Mouse (Mus musculus) layer of hippocampus, adult 8-10 months (tissue): ENCODE results near the gene Actr5. TPM values are rescaled to one million over a fixed set of nuclear protein-coding genes. Genes with fewer than 3 reads are reported as not detected.

Experiments used
- DNase-seq, 2 experiments: peaks; one replicate each; pipeline ENCODE4 v3.0.0; 2022; ENCODE audit warnings: low spot score in 2 of 2
- total RNA-seq, 4 experiments: library from RNA; stranded (reverse); gene quantifications; 2 replicates each; pipeline ENCODE4 v1.2.4; 2022

Gene Actr5
- total RNA-seq, 4 experiments from 2014 or later, result 14.3 to 15.1 (median 14.7) TPM

DNA sequence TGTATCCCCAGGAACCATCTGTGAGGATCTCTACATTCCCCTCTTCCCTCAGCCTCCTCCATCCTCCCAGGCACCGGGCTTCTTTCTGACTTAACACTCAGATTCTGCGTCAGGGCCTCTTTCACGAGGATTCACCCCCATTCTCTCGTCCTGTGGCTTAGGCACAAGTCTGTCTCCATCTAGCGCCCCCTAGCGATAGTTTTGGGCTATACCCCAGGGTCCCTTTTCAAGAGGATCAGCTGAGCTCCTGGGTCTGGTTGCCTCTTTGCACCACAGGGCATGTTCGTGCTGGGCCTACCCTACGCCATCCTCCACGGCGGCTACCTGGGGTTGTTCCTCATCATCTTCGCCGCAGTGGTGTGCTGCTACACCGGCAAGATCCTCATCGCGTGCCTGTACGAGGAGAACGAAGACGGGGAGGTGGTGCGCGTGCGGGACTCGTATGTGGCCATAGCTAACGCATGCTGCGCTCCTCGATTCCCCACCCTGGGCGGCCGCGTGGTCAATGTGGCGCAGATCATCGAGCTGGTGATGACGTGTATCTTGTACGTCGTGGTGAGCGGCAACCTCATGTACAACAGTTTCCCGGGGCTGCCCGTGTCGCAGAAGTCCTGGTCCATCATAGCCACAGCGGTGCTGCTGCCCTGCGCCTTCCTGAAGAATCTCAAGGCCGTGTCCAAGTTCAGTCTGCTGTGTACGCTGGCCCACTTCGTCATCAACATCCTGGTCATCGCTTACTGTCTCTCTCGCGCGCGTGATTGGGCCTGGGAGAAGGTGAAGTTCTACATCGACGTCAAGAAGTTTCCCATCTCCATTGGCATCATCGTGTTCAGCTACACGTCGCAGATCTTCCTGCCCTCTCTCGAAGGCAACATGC, 10.9 kb upstream of the Actr5 start:
- DNase-seq, result peak; percentile 55 to 62

DNA sequence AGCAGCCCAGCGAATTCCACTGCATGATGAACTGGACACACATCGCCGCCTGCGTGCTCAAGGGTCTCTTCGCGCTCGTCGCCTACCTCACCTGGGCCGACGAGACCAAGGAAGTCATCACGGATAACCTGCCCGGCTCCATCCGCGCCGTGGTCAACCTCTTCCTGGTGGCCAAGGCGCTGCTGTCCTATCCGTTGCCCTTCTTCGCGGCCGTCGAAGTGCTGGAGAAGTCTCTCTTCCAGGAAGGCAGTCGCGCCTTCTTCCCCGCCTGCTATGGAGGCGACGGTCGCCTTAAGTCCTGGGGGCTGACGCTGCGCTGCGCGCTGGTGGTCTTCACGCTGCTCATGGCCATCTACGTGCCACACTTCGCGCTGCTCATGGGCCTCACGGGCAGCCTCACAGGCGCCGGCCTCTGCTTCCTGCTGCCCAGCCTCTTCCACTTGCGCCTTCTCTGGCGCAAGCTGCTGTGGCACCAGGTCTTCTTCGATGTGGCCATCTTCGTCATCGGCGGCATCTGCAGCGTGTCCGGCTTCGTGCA, 10.2 kb upstream of the Actr5 start:
- DNase-seq, result no peak

DNA sequence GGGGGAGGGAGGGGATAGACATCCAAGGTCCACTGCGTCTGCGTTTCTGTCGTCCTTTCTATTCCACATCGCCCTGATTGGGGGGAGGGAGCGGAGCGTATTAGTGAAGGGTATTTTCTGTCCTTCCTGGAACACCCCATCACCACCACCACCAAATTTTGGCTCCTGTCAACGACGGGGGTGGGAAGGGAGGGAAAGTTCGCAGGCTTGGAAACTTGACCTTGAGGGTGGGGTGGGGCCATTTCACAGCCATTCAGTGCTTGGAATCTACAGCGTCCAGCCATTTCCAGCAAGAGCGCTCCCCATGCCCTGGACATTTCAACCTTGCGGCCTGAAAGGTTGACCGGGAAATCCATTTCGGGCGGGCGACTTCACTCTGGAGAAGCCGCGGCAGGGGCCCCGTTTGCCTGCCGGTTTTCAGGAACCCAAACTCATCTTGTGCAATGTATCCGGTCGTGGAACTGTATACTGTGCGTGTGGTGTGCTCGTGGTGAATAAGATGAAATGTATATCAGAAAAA, 9.5 kb upstream of the Actr5 start:
- DNase-seq, result no peak

DNA sequence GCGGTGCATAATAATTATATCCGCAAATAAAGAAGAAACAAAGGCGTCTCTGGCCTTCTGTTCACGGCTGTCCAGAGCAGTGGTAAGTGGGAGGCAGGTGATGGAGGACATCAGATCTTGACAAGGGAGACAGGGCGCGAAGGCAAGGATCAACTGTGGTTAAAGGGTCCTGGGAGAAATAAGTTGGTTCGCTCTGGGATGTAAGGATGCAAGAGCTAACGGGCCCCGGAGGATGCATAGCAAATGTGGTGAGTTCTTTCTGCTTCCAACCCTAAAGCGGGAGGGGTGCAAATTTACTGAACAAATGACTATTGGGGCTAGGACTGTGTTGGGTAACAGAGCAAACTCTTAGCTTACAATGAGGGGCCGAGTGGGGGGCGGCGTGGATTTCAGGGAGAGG, 9.0 kb upstream of the Actr5 start:
- no peak for DNase-seq

DNA sequence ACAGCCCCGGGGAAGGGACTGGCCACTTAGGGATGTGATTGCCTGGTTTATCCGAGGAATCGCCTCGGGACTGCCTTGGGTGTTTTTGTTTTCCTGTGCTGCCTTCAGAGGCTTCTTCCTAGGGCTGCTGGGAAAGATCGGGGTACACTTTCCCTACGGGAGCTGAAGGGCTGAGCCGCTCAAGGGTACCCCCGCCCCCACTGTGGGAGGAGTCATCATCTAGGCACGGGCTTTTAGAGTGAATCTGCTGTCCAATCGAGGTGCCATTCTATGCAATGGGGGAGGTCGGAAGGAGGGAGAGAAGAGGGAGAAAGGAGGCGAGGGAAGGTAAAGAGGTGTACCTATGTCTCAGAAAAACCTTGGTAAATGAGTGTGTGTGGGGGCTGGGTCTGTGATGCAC, 8.4 kb upstream of the Actr5 start:
- no peak for DNase-seq

DNA sequence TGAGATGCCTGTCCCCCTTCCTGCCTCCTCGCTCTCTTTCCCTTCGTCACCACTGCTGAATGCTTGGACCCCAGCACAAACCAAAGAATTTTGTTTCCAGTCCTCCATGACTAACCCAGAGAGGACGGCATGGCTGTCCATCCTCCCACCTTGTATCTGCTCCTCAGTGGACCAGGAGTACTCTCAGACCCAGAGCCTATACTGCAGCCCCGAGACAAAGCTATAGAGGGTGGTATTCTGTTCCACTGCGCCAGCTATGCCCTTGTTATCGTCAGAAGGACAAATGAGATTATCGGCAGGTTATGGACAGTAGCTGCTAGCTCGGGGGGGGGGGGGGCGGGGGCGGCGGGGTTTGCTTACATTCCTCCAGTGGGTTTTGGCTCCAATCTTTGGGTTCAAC, 7.9 kb upstream of the Actr5 start:
- DNase-seq, result no peak

DNA sequence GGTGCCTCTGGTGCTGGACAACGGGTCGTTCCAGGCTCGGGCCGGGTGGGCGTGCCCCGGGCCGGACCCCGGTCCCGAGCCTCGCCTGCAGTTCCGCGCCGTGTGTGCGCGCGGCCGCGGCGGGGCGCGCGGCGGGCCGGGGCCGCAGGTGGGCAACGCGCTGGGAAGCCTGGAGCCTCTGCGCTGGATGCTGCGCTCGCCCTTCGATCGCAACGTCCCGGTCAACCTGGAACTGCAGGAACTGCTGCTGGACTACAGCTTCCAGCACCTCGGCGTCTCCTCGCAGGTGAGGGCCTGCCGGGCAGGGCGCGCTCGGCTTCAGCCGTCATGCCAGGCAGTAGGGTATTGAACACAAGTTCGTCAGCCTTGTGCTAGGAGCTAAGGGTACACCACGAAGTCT, 543 bp downstream of the Actr5 start:
- DNase-seq, result no peak

DNA sequence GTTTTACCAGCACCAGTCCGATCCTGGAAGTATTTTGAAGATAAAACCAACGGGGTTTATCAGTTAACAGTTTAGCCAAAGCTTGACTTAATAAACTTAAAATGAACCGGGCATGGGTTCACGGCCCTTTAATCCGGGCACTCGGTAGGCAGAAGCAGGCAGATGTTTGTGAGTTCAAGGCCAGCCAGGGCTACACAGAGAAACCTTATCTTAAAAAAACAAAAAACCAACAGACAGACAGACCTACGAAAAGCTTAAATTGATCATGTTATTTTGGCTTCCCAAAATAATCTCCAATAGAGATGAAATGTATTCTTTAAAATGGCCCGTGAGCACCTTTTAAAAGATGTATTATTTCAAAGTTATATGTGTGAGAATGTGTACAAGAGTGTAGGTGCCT, 1.0 kb downstream of the Actr5 start:
- no peak for DNase-seq

DNA sequence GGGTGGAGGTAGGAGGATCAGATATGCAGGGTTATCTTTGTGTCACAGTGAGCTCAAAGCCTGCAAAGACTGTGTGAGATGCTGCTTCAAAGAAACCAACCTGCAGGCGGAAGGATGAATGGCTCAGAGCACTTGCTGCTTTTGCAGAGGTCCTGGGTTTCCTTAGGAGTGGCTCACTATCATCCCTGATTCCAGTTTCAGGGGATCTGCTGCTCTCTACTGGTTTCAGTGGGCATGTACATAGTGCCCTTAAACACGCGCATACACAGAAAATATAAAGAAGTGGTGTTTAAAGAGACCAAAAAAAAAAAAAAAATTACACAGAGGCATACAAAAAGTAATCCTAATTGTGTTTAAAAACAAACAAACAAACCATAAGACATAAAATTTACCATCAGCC, 4.2 kb downstream of the Actr5 start:
- DNase-seq, result no peak

DNA sequence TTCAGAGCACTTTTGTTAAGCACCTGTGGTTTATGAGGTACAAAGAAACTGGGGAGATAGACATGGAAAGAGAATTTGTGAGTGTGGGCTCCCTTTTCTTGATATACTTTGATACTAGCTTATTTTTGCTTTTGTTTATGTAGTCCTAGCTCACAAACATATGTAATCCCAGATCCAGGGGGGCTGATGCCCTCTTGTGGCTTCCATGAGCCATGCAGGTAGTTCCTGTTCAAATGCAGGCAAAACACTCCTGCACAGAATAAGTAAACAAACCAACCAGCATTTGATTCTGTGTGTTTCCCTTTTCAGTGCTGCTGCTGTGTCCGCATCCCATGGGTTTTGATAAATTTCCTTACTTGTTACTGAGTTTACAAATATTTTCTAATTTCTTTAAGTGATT, 4.7 kb downstream of the Actr5 start:
- no peak for DNase-seq

DNA sequence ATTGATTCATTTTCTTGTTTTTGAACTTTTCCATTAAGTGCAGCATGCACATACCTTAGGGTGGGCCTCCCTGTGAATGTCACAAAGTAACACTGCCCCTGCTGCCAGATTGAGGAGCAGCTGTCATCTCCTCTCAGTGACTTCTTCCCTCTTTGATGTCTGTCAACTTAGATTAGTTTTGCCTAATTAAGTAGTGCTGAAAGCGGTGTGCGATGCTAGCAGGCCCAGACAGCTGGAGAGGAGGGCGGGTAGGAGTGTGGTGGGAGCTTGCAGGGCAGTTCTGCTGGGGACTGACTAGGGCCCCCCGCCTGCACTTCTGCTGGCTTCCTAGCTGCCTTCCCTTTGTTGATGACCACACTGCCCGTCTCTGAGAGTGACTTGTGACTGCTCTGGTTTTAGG, 7.2 kb downstream of the Actr5 start:
- no peak for DNase-seq

DNA sequence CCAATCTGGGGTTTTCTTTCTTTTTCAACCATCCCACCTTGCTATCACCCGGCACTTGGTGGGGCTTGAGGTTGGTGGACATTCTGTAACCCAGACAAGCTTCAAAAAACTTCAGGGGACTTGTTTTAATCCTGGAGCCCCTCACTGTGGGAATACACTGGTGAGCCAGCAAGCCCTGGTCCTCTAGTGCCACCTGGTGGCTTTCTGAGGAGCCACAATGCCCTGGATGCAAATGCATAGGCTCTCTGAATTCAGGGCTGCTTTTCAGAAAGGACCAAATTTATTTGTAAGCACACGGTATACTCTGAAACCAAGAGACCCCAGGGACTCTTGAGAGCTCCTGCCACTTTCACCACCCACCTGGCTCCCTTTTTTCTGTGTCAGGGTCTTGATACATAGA, 17.2 kb downstream of the Actr5 start:
- DNase-seq, result peak in 1 of 2 experiments; percentile 73

DNA sequence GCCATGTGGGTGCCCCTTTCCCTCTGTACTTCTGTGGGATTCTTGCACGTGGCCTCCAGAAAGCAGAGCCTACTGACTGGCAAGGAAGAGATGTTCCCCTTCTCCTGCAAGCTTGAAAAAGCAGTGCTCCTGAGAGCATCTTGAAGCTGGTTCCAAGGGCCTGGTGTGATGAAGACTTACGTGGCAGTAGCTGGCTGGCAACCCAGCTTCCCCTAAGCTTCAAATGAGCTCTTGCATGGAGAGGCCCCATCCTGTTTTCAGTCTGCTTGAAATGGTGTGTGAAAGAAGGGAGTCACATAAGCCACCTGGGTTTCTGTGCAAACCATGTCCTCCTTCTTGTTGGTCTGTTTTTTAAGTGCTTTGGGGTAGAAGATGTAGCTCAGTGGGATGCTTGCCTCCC, 17.9 kb downstream of the Actr5 start:
- DNase-seq, result no peak

DNA sequence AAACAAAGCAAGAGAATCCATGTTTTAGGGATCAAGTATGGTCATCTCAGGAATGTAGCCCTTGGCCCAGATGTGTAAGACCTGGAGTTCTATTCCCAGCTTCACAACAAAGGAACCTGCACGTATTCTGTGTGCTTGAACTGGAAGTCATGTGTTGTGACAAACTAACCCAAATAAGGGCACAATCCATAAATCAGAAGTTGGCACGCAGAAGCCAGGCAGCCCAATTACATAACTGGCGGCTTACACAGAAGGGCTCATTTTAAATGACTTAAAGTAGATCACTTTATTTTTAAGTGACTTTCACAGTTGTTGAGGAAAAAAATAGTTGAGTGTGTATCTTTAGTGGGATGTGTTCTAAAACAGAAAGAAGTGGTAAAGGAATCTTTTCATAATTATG, 19.1 kb downstream of the Actr5 start:
- no peak for DNase-seq

DNA sequence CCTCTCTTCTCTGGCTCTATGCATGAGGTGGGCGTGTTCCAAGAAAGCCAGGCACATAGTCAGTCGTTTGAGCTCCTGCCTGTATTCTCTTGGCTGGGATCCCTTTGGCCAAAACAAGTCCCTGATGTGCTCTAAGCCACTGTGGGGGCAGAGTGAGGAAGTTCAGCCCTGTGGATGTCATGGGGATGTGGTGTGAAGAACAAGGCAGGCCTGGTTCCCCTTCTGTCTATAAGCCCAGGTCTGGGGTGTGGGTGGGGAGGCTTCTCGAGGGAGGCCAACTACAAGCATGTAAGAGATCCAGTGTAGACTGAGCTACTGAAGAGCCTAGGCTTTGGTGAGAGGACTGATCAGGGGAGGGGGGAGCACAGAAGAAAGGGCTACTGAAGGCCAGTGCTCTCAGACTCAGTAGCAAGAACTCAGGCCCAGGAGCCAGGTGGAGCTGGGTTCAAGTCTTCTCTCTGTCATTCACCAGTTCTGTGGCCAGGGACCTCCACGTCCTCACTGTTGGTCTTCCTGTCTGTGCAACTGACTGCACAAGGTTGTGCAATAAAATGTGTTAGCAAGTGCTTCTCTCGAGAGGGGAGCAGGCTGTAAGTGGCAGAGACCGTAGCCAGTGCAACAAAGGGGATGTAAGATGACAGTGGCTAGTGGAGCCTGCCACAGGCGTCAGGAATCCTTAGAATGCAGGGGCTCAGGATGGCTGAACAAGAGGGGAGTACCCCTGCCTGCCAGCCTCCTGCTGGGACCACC, 26.6 kb downstream of the Actr5 start:
- no peak for DNase-seq

DNA sequence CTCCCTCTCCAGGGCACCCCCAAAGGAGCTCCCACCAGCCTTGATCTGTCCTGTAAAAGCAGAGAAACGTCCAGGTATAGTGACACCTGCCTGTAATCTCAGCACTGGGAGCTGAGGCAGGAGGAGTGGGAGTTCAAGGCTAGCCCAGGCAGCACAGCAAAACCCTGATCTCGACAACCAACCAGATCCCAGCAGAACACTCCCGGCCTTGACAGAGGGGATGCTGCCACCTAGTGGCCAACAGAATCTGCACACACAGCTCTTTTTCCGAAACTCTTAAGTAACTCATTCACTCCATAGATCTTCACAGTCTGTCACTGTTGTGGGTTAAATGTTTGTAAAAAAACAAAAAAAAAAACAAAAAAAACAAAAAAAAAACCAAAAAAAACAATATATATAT, 28.3 kb downstream of the Actr5 start:
- peak; percentile 72 to 87 for DNase-seq

DNA sequence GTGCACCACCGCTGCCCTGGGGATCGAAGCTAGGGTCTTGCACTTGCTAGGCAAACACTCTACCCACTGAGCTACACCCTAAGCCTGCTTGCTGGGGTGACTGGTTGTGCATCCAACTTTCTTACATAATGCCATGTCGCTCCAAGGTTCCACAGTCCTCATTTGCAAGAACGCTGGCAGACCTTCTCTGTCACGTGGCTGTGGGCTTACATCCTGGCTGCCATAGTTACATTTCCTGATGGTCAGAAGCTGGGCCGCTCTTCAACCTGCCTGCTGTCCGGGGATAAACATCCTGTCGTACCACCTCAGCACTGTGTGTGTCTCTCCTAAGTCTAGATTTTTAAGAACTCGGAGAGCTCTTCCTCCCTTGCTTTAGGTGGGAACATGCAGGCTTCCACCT, 30.0 kb downstream of the Actr5 start:
- DNase-seq, result no peak

DNA sequence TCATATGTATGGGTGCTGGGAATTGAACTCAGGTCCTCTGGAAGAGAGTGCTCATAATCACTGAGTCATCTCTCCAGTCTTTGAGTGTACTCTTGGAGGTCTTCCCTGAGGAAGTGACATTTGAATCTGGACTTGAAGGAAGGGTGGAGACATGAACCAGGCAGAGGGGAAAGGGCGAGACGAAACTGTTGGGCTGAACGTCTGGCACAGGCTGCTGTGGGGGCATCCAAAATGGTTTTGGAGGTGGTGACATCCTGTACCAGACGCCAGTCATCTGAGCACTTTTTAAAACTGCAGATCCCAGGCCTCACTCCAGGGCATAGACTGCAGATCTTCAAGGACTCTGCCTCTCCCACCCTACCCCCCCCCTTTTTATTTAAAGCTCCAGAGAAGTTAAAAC, 31.1 kb downstream of the Actr5 start:
- DNase-seq, result no peak

DNA sequence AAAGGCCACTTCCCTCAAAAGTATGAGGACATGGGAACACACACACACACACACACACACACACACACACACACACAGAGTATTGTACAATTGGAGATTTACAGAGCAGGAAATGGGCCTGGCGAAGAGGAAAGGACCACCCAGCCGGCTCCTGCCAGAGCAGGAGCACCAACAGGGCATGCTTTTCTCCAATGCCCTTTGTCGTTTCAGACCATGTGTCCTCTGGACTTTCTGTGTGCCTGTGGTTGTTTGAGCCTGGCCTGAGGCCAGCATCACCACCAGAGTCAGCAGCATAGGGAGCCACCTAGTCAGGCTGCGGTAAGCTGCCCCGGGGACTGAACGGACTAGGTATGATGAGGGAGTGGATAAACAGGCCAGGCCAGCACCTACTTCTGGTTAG, 34.1 kb downstream of the Actr5 start:
- DNase-seq, result no peak

DNA sequence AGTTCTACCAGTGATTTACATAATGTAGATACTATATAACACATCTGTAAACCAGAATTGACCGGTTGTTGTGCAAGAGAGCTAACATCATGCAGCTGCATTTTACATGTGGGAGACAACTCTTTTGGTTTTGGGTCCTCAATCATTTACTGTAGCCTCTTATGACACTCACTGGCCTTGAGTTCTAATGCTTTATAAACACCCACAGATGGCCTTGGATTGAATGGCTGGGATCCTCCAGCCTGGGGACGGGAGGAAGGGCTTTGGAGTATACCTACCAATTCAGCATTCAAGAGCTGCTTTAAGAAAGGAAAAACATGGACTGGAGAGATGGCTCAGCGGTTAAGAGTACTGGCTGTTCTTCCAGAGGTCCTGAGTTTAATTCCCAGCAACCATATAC, 34.7 kb downstream of the Actr5 start:
- no peak for DNase-seq

DNA sequence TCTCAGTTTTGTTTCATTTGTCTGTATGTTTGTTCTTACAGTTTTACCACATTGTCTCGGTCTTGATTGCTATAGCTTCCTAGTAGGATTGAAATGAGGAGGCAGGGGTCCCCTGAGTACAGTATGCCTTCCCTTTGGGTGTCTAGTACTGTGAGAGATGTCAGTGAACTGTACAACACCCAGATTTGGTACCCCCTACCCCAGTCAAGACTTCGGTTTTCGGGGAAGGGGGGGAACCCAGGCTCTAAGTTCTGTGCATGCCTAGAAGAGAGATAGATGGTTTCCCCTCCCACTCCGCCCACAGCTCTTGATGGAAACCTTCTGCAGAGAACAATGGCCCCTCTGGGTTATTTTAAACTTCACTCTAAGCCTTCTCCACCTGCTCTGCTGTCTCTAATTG, 40.4 kb downstream of the Actr5 start, which contains the start of gene Ppp1r16b:
Gene Ppp1r16b, plus strand, starts transcription at position 301 of the 400 bp plus-strand sequence.
- no peak for DNase-seq

DNA sequence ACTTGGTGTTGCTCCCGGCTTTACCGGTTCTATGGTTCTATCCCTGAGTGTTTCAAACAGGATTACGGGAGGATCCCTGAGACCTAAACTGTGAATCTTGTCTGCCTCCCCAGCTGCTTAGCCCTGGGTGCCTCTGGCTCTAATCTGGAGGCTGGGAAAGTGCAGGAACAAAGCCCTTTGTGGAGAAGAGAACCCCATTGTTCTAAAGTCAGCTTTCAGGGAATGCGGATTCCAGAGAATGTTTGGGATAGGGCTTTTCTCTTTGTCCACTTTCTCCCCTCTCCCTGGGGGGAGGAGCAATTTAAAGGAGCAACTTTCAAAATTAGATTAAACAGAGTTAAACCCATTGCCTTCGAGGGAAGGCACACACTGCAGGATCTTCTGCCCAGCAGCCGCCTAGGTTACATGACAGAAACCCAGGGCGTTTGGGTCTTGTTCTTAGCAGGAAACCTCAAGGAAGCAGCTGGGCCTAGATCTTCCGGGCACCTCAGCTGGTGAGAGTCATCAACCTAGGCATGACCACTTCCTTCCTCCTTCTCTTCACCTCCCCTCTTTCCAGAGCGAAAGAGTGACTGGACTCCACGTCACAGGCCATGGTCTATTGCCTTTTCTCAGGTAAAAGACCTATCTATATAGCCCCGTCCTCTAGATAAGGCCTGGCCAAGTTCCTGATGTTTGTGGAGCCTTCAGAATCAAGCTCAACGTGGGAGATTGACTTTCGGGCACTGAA, 41.5 kb downstream of the Actr5 start:
- DNase-seq, result no peak
